Mouse (Mus musculus) bone marrow macrophage, adult 2 months (primary cell): Measurements from ENCODE around the gene Cnot4.

Source experiments
- CTCF ChIP-seq: IDR thresholded peaks from 2 replicates; pipeline ENCODE4 v1.5.1; 2012; ENCODE audit warnings: low read depth, mild to moderate bottlenecking, low read length, moderate library complexity
- POLR2A ChIP-seq: IDR thresholded peaks from 2 replicates; pipeline ENCODE4 v1.6.1; 2012; ENCODE audit warnings: mild to moderate bottlenecking, low read depth, low read length, borderline replicate concordance

- TF ChIP-seq CTCF (no peak), POLR2A (no peak)
Measured at GRCm38 (mm10) chr6:35084927-35085326, 48.6 kb downstream of the Cnot4 start.
